Comparison of ENCODE assay signal across 8 mouse cellular contexts in the genomic region with DNA sequence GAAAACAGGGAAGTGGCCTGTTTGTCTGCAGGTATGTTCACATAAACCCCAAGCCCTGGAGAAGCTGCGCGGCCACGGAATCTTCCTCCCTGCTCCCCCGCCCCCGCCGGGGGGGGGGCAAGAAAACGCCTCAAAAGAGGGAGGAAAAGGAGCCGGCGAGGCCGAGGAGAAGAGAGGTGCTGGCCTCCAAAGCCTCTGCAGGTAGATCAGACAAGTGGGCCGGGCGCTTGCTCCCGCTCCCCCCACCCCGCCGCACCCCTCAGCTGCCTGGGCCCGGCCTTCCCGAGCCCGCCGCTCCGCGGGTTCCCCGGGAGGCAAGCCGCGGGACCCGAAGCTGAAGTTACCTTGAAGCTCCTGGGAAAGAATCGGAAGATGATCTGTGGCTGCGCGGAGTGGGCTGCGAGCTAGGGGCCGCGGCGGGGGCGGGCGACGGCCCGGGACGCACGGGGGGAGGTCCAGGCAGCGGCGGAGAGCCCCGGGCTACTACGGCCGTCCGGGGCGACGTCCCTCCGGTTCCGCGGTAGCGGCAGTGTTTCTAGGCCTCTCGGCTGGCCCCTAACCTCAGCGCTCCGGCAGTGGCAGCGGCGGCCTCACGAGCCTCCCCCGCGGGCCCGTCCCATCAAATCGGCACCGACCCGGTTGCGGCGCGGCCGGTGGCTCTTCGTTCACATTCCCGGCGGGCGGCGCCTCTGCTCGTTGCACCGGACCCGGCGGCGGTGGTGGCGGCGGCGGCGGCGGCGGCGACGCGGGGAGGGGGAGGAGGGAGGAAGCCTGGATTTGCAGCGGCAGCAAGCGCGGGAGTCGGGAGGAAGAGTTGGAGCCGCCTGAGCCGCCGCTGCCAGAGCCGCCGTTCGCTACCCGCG. TPM values are rescaled to one million over a fixed set of nuclear protein-coding genes. Genes with fewer than 3 reads are reported as not detected.
DNase-seq lines count a peak whose midpoint lies in the region; ATAC-seq and TF ChIP-seq lines count a peak whose summit lies in the region.

No protein-coding gene starts in this region.

- peak overlapping the region; percentile 99 for H3K9ac ChIP-seq in heart, embryonic 13.5 days

- WGBS in heart, embryonic 13.5 days: under 1% methylated on average over 88 of the region's 97 CpGs

- H3K4me1 ChIP-seq in cortical plate, adult 2 months (ENCODE audit: control insufficient read depth, insufficient read depth, low read length): peaks cover 4% of the 10 kb centered on the region
- peaks cover 21% of the 10 kb centered on the region for H3K4me1 ChIP-seq in heart, embryonic 13.5 days

- no peaks in the 10 kb centered on the region for H3K27me3 ChIP-seq in heart, embryonic 13.5 days (replicated peaks)

- ATAC-seq in CD4-positive, CD25-positive, alpha-beta regulatory T cell, adult 4 months: peak; percentile 13
- 0 out of 2 replicates have a peak, but pooled peaks have one; percentile 3 for ATAC-seq in heart, embryonic 13.5 days (ENCODE audit: extremely low read depth, insufficient number of reproducible peaks, low FRiP score, low TSS enrichment)

- peak; percentile 61 for DNase-seq in R1 (ENCODE audit: low read depth, low spot score)
- DNase-seq in layer of hippocampus, adult 9-11 months: peak; percentile 6
- DNase-seq in lung, postnatal 14 days: peak; percentile 31
- DNase-seq in retina, embryonic 14.5 days (ENCODE audit: low spot score): peak; percentile 32
- peak; percentile 26 for DNase-seq in urinary bladder, postnatal 25 days (ENCODE audit: low spot score)

- no peaks in the 10 kb centered on the region for H3K9me3 ChIP-seq in heart, embryonic 13.5 days

- TF ChIP-seq CTCF in cortical plate, adult 2 months (IDR thresholded peaks at IDR 0.05; ENCODE audit: extremely low read depth, insufficient read depth, low read length): no peak

- H3K4me2 ChIP-seq in heart, embryonic 13.5 days: peak overlapping the region; percentile 91

- H3K36me3 ChIP-seq in heart, embryonic 13.5 days: peaks cover 23% of the 10 kb centered on the region

- TF ChIP-seq POLR2A in cortical plate, adult 2 months (IDR thresholded peaks at IDR 0.05; ENCODE audit: extremely low read depth, insufficient read depth, low read length): no peak

- no peak overlapping the region for H3K27ac ChIP-seq in cortical plate, adult 2 months (ENCODE audit: insufficient read depth, low read length)
- H3K27ac ChIP-seq in heart, embryonic 13.5 days (replicated peaks): peak overlapping the region; percentile 97

- H3K4me3 ChIP-seq in cortical plate, adult 2 months (ENCODE audit: insufficient read depth, low read length): peak overlapping the region; percentile 67
- peak overlapping the region; percentile 99 for H3K4me3 ChIP-seq in heart, embryonic 13.5 days

RNA-seq across cellular contexts. Expression of gene Ppp2r5e, which starts 0.5 kb away (rescaled TPM):
- polyA plus RNA-seq in CD4-positive, CD25-positive, alpha-beta regulatory T cell, adult 4 months (2017; shearing (Covaris generic)): 1 to 10 TPM; 4.8 to 7.9 TPM
- 34.9 and 35.7 TPM in 2 replicates for polyA plus RNA-seq in cortical plate, adult 2 months (2012; rRNA removed)
- 8.5 and 8.8 TPM in 2 replicates for polyA plus RNA-seq in heart, embryonic 13.5 days (2015; fragmentation: Nextera tagmentation; extraction: Ambion mirVana)

Comparison
In these comparisons a context has a peak if more than half of its experiments do, and no peak if none do; other contexts are left out.
1. DNase-seq: peak in every context shown above with its lines; median percentile 61 in R1; 32 in retina, embryonic 14.5 days; 31 in lung, postnatal 14 days; 26 in urinary bladder, postnatal 25 days; 6 in layer of hippocampus, adult 9-11 months.